Mouse (Mus musculus): ENCODE measurements around the gene Gorasp1.

DNA sequence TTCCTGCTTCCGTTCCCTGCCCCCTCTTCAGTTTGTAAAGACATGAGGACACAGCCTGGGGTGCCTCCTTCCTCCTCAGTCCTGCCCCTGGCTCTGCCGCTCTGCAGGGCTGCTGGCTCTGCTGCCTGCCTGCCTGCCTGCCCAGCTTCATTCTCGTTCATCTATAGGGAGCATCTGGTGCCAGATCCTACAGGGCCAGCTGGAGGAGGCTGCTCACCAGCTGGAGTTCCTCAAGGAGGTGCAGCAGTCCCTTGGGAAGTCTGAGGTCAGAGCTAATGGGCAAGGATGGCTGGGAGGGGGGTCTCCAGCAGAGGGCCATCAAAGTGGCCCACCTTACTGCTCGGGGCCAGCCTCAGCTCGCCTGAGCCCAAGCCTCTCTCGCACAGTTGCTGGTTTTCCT lies 13.1 kb upstream of the Gorasp1 start:
- TF ChIP-seq MYOG (IDR thresholded peaks at IDR 0.05; ENCODE audit: control insufficient read depth in 1 of 3, insufficient read depth in 1 of 3, insufficient read length in 2 of 3, low read depth in 2 of 3) (no peak), TCF3 (IDR thresholded peaks at IDR 0.05; ENCODE audit: insufficient read length, low read depth) (no peak), MAX (IDR thresholded peaks at IDR 0.05; ENCODE audit: low read depth) (no peak), POLR2A (IDR thresholded peaks at IDR 0.05; ENCODE audit: insufficient read length, low read depth) (no peak)
